Mouse (Mus musculus) heart, postnatal 10 days (tissue): Measurements from ENCODE around the gene Kirrel. TPM values are rescaled to one million over a fixed set of nuclear protein-coding genes. Genes with fewer than 3 reads are reported as not detected.

ENCODE experiments used
- DNase-seq, 2 experiments: peaks; one replicate each; pipeline ENCODE4 v3.0.0; 2021
- intact Hi-C: fragments of 180-260 bp; cut with DNase I; formaldehyde crosslinking; loops from one replicate; pipeline ENCODE4 v1.15.1; 2025
- total RNA-seq, 2 experiments: library from RNA; stranded (reverse); gene quantifications; 2 replicates each; pipeline ENCODE4 v1.2.3; 2021

Gene Kirrel
- total RNA-seq: 10 to 100 TPM; 12.8 to 14.8 TPM

- intact Hi-C loops: no loop called here
- DNase-seq: peak; percentile 83 to 84
These were observed at the start of gene Kirrel for GRCm38 (mm10) chr3:87174096-87174768. TSS of gene Kirrel (minus strand) at chr3:87174747.

- no peak for DNase-seq
- intact Hi-C loops: no loop called here
These were observed 49.1 kb upstream of the Kirrel start for GRCm38 (mm10) chr3:87223636-87224035.

DNA sequence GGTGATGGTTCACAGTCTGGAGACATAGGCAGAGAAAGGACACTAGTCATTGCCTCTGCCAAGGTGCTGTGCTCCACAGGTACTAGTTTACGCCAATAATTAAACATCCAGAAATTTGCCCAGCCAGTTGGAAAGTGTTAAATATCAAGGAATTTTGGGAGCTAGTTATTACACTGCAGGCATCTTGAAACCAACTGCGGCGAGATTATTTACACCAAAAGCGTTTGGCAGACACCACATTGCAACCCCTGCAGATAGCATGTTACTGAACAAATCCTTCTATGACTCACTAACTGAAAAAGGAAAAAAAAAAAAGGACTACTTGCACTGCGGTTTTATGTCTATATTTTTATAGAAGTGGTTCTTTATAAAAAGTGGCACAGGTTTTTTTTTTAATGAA, 47.8 kb upstream of the Kirrel start:
- no peak for DNase-seq
- intact Hi-C loops: no loop called here

GRCm38 (mm10) chr3:87215176-87215575, 40.6 kb upstream of the Kirrel start:
- intact Hi-C loops: no loop called here

DNA sequence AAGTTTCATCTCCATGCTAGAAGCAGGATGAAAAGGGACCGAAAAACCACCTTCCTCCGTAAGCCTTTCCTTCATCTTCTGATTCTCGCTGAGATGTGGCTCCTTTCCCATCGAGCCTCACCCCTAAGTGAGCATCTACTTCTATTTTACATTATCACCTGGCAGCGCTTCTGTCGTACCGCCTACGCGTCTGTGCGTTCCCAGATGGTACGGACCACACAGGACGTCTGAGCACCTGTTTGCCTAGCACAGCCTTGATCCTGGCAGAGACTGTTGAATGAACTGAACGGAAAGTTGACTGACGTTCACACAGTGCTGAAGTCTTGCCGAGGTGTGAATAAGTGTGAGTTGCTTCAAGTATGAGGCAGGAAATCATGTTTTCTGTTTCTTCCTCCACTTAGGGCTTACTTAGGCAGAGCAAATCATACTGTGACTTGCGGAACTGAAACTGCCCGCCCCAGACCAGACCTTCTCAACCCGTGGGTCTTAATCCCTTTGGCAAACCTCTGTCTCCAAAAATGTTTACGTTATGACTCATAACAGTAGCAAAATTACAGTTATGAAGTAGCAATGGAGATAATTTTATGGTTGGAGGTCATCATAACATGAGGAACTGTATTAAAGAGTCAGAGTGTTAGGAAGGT, 39.8 kb upstream of the Kirrel start:
- no peak for DNase-seq
- intact Hi-C loops: no loop called here

More at GRCm38 (mm10) chr3:87215176-87215575, 40.6 kb upstream of the Kirrel start:
- no peak for DNase-seq

DNA sequence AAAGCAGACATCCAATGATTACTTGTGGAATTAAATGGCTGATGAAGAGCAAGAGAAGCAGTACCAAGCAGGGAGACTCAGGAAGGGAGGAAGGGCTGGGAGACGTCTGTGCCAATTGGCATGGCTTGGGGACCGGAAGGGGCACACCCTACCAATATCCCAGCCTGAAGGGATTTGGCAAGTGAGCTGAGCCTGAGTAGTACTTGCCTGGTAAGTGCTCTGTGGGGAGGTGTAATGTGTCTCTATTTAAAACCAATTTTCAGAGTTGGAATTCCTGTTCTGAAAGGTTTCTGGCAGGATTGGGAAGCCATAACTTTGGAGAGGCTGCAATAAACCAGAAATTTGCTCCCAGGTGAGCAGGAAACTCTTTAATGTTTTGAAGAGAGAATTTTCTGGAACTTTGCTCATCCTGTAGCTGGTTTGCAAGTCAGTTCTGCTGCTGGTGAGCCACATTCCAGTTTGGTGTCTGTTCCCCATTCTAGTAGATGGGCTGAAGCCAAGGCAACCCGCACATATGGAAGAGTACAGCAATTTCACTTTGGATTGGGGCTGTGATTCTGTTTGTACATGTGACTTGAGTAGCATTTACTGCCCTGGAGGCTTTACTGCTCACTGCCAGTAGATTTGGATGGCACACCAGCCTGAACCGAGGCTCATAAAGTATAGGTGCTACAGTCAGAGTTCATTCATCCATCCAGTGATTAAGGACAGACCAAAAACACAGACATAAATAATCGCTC, 32.0 kb upstream of the Kirrel start:
- no peak for DNase-seq
- intact Hi-C loops: no loop called here

DNA sequence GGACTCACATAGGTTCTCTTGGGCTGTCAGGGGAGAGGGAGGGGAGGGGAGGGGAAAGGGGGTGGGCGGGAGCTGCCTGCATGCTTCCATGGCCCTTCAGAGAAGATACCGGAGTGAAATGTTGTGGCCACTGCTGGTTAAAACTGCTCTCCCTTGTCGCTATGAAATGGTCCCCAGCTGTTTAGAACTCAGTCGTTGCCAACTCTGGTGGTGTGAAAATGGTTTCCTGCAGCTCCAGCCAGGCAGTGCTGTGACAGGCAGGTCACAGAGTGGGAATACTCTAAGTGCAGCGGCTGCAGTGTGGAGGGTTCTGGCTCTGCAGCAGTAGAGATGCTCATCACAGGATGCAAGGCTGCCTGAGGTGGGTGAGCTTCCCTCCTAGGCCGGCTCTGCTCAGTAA, 22.1 kb upstream of the Kirrel start:
- intact Hi-C loops: no loop called here
- peak; percentile 43 to 54 for DNase-seq

- intact Hi-C loops: no loop called here
- no peak for DNase-seq
These were observed 20.5 kb upstream of the Kirrel start for GRCm38 (mm10) chr3:87195041-87195440.

GRCm38 (mm10) chr3:87194591-87194990, 20.0 kb upstream of the Kirrel start:
- intact Hi-C loops: no loop called here
- no peak for DNase-seq

GRCm38 (mm10) chr3:87193756-87194155, 19.2 kb upstream of the Kirrel start:
- no peak for DNase-seq
- intact Hi-C loops: no loop called here

DNA sequence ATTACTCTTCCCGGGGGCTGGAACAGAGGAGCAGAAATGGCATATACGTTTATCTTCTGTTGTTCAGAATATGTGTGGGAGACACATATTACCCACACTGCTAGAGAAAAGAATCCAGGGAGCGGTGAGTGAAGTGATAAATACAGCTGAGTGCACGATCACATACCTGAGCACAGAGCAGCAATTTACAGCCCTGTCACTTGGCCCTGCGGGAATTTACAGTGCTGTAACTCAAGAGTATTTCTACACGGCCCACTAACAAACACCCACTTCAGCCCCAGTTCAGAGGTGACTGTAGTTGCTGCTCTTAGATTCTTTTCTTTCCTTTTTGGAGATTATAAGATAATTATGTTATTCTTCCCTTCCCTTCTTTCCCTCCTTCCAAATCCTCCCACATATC, 18.8 kb upstream of the Kirrel start:
- intact Hi-C loops: no loop called here
- no peak for DNase-seq

- intact Hi-C loops: no loop called here
- no peak for DNase-seq
These were observed 2.1 kb upstream of the Kirrel start for GRCm38 (mm10) chr3:87176687-87177086.

GRCm38 (mm10) chr3:87175438-87175815, 880 bp upstream of the Kirrel start:
- intact Hi-C loops: loop anchor here (1.0 kb wide), 2 partner anchors 85 to 142 kb away; no protein-coding TSS in a partner anchor
- peak in 1 of 2 experiments; percentile 49 for DNase-seq

- intact Hi-C loops: loop anchor here (1.0 kb wide), 2 partner anchors 85 to 142 kb away; no protein-coding TSS in a partner anchor
- no peak for DNase-seq
These were observed 356 bp upstream of the Kirrel start for GRCm38 (mm10) chr3:87174769-87175437.

DNA sequence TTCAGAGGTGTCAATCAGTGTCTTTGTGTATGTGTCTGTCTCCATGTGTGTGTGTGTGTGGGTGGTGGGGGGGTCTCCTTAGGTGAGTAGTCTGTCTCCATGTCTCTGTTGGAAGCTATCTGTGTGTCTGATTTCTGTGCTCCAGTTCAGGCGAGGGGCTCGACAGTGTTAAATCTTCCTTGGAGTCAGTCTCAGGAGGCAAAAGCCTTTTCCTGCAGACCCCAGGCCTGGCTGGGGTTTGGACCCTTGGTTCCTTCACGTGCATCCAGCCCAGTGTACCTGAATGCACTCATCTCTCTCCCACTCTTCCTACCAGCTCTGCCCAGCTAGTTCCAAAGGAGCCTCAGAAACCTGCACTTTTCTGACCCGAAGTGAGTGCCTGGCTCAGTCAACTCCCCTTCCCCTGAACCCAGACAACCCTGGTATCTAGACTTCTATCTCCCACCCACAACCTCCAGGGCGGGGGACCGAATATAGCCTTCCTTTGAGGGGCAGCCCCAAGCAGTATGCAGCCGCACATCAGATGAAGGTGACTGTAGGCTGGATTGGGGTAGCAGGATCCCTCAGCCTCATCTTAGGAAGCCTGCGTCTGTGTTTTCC, 961 bp downstream of the Kirrel start:
- intact Hi-C loops: loop anchor here (2.0 kb wide), 1 partner anchor 15 kb away; no protein-coding TSS in a partner anchor

GRCm38 (mm10) chr3:87173103-87173444, 1.5 kb downstream of the Kirrel start:
- intact Hi-C loops: loop anchor here (2.0 kb wide), 1 partner anchor 14 kb away; no protein-coding TSS in a partner anchor
- DNase-seq: no peak

More for the DNA sequence above, 961 bp downstream of the Kirrel start:
- no peak for DNase-seq

DNA sequence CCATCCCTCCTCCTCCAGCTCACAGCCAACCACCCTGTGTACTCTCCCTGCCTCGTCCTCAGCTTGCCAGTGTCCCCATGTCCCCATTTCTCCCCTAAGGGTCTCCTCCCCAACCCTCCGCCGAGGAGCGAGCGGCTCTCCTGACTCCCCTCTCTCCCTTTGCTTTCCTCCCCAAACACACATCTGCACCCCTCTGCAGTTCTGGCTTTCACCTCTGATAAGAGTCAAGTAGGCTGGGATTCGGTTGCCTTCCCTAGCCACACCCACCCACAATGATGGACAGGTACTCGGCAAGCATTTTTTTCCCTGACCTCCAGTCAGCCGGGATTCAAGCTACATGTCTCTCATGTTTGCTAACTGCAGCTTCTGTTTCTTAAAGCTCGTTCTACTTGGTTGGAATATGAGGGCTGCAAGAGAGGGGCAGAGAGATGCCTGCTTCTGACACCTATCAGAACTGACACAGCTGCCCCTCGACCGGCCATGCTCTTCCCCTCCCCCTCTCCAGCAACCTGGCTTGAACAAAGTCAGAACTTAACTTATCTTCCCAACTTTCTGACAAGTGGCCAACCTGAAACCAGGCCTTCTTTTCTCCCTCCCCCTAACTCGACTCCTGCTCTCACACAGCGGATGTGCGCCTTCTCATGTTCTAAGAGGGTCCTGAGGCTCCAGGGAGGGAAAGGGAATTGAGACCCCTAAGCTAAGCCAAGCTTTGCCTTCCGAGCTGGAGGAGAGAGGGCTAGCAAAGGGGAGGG, 2.0 kb downstream of the Kirrel start:
- intact Hi-C loops: loop anchor here (2.0 kb wide), 1 partner anchor 14 kb away; no protein-coding TSS in a partner anchor
- DNase-seq: peak; percentile 58

GRCm38 (mm10) chr3:87171201-87172100, 3.1 kb downstream of the Kirrel start:
- intact Hi-C loops: loop anchor here (2.0 kb wide), 1 partner anchor 13 kb away; no protein-coding TSS in a partner anchor
- DNase-seq: no peak
